Mouse (Mus musculus) liver, adult 2 months (tissue): ENCODE measurements at regions not wholly inside any gene's neighbourhood (a gene's known extent, or its start where the extent isn't known, plus 50 kb on each side); places are given as distances from the start of the nearest gene placed in this dataset.

Source experiments
- DNase-seq: peaks from one replicate; pipeline ENCODE4 v3.0.0-alpha.2; 2011; ENCODE audit warnings: low read depth, low spot score; ENCODE audit errors: extremely low read depth
- H3K27ac ChIP-seq: fragments of 200-500 bp; replicated peaks from 2 replicates; pipeline ENCODE4 v1.5.1; 2012; ENCODE audit warnings: low read depth, mild to moderate bottlenecking, control low read depth, inconsistent platforms, low read length; ENCODE audit not compliant: insufficient read depth
- H3K27me3 ChIP-seq: fragments of 200-500 bp; 2 replicates; pipeline ENCODE4 v1.6.1; 2012; ENCODE audit warnings: mild to moderate bottlenecking, moderate library complexity, low read length, inconsistent platforms; ENCODE audit not compliant: control insufficient read depth, insufficient read depth
- H3K36me3 ChIP-seq: fragments of 200-500 bp; 2 replicates; pipeline ENCODE4 v1.6.1; 2012; ENCODE audit warnings: low read length, inconsistent platforms; ENCODE audit not compliant: control insufficient read depth, insufficient read depth
- H3K4me1 ChIP-seq: fragments of 200-500 bp; 2 replicates; pipeline ENCODE4 v1.6.1; 2011; ENCODE audit warnings: low read length; ENCODE audit not compliant: control insufficient read depth, insufficient read depth
- H3K4me3 ChIP-seq: fragments of 200-500 bp; 2 replicates; pipeline ENCODE4 v1.5.1; 2011; ENCODE audit warnings: low read depth, mild to moderate bottlenecking, control low read depth, low read length, moderate library complexity; ENCODE audit not compliant: insufficient read depth
- H3K79me2 ChIP-seq: fragments of 200-500 bp; 2 replicates; pipeline ENCODE4 v1.6.1; 2012; ENCODE audit warnings: inconsistent platforms, mild to moderate bottlenecking, low read length, moderate library complexity; ENCODE audit not compliant: control insufficient read depth, insufficient read depth
- H3K9ac ChIP-seq: fragments of 200-500 bp; 2 replicates; pipeline ENCODE4 v1.6.1; 2012; ENCODE audit warnings: low read depth, mild to moderate bottlenecking, control low read depth, inconsistent platforms, low read length
- CTCF ChIP-seq: fragments of 200-500 bp; IDR thresholded peaks from 2 replicates; pipeline ENCODE4 v1.5.1; 2011; ENCODE audit warnings: low read depth, low read length, control low read depth
- POLR2A ChIP-seq: fragments of 200-500 bp; IDR thresholded peaks from 2 replicates; pipeline ENCODE4 v1.6.1; 2011; ENCODE audit warnings: low read length, control low read depth; ENCODE audit not compliant: insufficient read depth; ENCODE audit errors: extremely low read depth
- WGBS: fragments of 180-500 bp; shearing (Covaris S2); methylation state at CpG from one replicate; pipeline ENCODE4 v1.1.7; 2018; 5-methylcytosine and 5-hydroxymethylcytosine counted together

- no peaks in the 10 kb centered on the region for H3K36me3 ChIP-seq
- H3K9ac ChIP-seq, result no peak overlapping the region
- WGBS, result 93% methylated on average over 4 of the region's 4 CpGs
- H3K27ac ChIP-seq, result no peak overlapping the region
- no peak overlapping the region for H3K4me3 ChIP-seq
- TF ChIP-seq CTCF (no peak), POLR2A (no peak)
- no peaks in the 10 kb centered on the region for H3K79me2 ChIP-seq
- no peak for DNase-seq
- no peaks in the 10 kb centered on the region for H3K27me3 ChIP-seq
- peaks cover 2% of the 10 kb centered on the region; the same call in 1 of the 2 replicates for H3K4me1 ChIP-seq
These were observed 64.4 kb downstream of the Gm47996 start for GRCm38 (mm10) chr1:151274306-151274705.

GRCm38 (mm10) chr1:151275581-151275980 is 65.7 kb downstream of the Gm47996 start:
- no peak overlapping the region for H3K27ac ChIP-seq
- WGBS, result 96% methylated on average over 3 of the region's 3 CpGs

GRCm38 (mm10) chr1:151279955-151280354 is 64.3 kb upstream of the Ivns1abp start:
- Histone ChIP-seq H3K27me3 (no peaks in the 10 kb centered on the region), H3K4me1 (no peaks in the 10 kb centered on the region), H3K79me2 (no peaks in the 10 kb centered on the region), H3K36me3 (no peaks in the 10 kb centered on the region), H3K27ac (no peak overlapping the region), H3K4me3 (no peak overlapping the region), H3K9ac (no peak overlapping the region)
- WGBS, result 95% methylated on average over 3 of the region's 3 CpGs
- no peak for TF ChIP-seq CTCF
- TF ChIP-seq POLR2A, result no peak
- no peak for DNase-seq

More at GRCm38 (mm10) chr1:151275581-151275980, 65.7 kb downstream of the Gm47996 start:
- peaks cover 2% of the 10 kb centered on the region; the same call in 1 of the 2 replicates for H3K4me1 ChIP-seq
- H3K36me3 ChIP-seq, result no peaks in the 10 kb centered on the region
- no peak overlapping the region for H3K9ac ChIP-seq
- no peaks in the 10 kb centered on the region for H3K79me2 ChIP-seq
- TF ChIP-seq CTCF (no peak), POLR2A (no peak)
- H3K4me3 ChIP-seq, result no peak overlapping the region
- no peaks in the 10 kb centered on the region for H3K27me3 ChIP-seq
- no peak for DNase-seq

GRCm38 (mm10) chr1:151285045-151285444 is 59.2 kb upstream of the Ivns1abp start:
- no peaks in the 10 kb centered on the region for H3K79me2 ChIP-seq
- DNase-seq, result no peak
- no peaks in the 10 kb centered on the region for H3K36me3 ChIP-seq
- H3K9ac ChIP-seq, result no peak overlapping the region
- H3K4me3 ChIP-seq, result no peak overlapping the region
- no peaks in the 10 kb centered on the region for H3K4me1 ChIP-seq
- no peak for TF ChIP-seq CTCF
- no peak for TF ChIP-seq POLR2A
- no peaks in the 10 kb centered on the region for H3K27me3 ChIP-seq
- H3K27ac ChIP-seq, result no peak overlapping the region
- 96% methylated on average over 7 of the region's 7 CpGs for WGBS

- 65% methylated on average over 12 of the region's 12 CpGs for WGBS
- Histone ChIP-seq H3K36me3 (no peaks in the 10 kb centered on the region), H3K27me3 (no peaks in the 10 kb centered on the region), H3K4me1 (no peaks in the 10 kb centered on the region), H3K79me2 (no peaks in the 10 kb centered on the region), H3K27ac (peak overlapping the region; percentile 42), H3K9ac (no peak overlapping the region), H3K4me3 (no peak overlapping the region)
- DNase-seq, result peak; percentile 41
- TF ChIP-seq POLR2A (no peak), CTCF (no peak)
These were observed 56.8 kb upstream of the Ivns1abp start for GRCm38 (mm10) chr1:151287451-151287850.

- Histone ChIP-seq H3K9ac (no peak overlapping the region), H3K27me3 (no peaks in the 10 kb centered on the region), H3K36me3 (no peaks in the 10 kb centered on the region), H3K79me2 (no peaks in the 10 kb centered on the region), H3K27ac (no peak overlapping the region), H3K4me3 (no peak overlapping the region), H3K4me1 (peaks cover 2% of the 10 kb centered on the region; the same call in 1 of the 2 replicates)
- DNase-seq, result no peak
- WGBS, result 71% methylated on average over 7 of the region's 7 CpGs
- no peak for TF ChIP-seq CTCF
These were observed 55.2 kb upstream of the Ivns1abp start for GRCm38 (mm10) chr1:151289061-151289460.
